Mouse (Mus musculus) cerebellum, adult 18-20 months (tissue): ENCODE measurements around the gene Olfr190.
"Not testable (repeated sequence)": the region's sequence is repeated elsewhere in the genome, so short reads cannot be mapped to it uniquely, and the experiment has no call there.

Source experiments
- DNase-seq, 2 experiments: peaks; one replicate each; pipeline ENCODE4 v3.0.0; 2021

Olfr190 gene

DNA sequence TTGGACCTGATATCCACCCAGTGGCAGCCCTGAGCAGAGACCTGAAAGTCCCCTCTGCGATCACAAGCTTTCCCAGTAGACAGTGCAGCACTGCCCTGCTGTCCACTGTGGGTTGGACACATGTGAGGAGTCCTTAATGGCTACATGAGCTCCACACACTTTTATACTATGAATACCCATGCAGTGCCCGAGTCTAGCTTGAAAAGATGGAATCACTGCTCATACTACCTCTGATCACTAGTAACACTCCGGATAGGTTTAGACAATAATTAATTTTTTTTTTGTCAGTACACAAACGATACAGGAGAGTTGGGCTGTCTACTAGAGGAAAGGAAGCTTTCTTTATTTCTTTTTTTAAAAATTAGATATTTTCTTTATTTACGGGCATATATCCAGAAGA lies at the start of gene Olfr190:
Gene Olfr190 (minus strand): TSS at position 101 of the 400 bp plus-strand sequence.
- no peak for DNase-seq

DNA sequence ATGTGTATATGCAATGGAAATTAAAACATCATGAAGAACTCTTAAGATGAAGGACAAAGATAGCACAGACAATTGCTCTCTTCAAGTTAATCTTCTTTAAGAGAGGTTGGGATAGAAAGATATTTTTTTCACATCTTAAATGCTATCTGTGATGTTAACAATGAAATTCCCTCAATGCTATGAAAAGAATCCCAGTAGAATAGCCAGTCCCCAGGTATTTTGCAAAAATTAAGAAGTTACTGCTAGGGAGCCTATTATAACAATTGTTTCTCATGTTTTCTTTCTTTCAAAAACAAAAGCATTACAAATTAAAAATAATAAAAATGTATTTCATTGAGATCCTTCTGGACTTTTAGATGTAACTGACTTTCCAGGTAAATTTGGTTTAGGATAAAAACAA lies 43.2 kb upstream of the Olfr190 start, which contains the start of gene Olfr194:
Gene Olfr194 (minus strand): TSS at position 101 of the 400 bp plus-strand sequence.
- no peak for DNase-seq

DNA sequence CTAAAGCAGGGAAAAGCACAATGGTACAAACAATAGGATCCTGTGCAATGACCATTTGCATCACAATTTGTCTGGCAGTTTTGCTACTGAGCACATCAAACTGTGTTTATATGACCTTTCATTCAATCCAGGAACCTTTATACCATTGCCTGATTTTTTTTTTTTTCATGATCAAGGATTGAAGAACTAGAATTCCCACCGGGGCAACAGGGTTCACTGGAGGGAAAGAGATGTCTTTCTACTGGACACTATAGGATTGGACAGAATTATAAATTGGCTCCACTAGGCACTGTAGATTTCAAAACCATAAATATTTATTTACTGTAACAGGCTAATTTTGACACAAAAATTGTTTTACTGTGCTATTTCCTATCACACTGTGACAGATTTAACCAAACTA lies 34.0 kb upstream of the Olfr190 start, which contains the start of gene Olfr193:
Gene Olfr193 (minus strand): TSS at position 101 of the 400 bp plus-strand sequence.
- no peak for DNase-seq

DNA sequence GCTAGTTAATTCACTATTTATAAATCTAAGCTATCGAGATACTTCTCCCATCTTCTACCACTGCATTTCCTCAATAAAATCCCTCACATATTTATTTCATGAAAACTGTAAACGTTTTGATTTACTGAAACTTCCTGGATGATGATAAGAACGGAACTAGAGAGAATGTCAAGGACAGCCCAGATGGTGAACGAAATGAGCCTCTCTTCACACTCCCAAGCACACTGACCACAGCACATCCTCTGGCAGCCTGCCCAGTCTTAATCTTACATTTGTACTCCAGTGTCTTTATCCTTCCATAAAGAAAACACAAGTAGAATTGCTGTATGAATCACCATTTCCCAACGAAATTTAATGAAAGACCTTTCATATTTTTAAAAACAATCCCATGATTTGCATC lies 30.7 kb upstream of the Olfr190 start:
- not testable (repeated sequence) for DNase-seq

DNA sequence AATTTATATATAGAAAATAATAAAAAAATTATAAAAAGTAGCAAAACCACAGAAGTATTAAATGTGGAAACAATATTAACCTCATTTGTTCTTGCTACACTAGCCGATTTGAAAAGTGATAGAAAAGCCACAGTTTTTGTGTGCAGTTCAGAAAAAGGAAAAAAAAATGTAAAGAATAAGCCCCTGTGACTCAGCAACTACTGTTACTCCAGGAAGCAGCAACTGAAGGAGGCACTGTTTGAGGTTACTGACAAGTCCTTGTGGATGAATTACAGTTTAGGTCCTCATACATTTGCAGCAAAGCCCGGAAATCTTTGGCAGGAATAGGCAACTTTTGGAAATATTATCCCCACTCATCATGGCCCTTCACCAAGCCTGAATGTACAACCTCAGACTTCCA lies 27.5 kb upstream of the Olfr190 start:
- no peak for DNase-seq

DNA sequence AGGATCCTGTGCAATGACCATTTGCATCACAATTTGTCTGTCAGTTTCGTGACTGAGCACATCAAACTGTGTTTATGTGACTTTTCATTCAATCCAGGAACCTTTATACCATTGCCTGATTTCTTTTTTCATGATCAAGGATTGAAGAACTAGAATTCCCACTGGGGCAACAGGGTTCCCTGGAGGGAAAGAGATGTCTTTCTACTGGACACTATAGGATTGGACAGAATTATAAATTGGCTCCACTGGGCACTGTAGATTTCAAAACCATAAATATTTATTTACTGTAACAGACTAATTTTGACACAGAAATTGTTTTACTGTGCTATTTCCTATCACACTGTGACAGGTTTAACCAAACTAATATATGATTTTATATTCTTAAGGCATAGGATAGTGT lies 11.9 kb upstream of the Olfr190 start, which contains the start of gene Olfr191:
Gene Olfr191 (minus strand): TSS at position 101 of the 400 bp plus-strand sequence.
- not testable (repeated sequence) for DNase-seq

DNA sequence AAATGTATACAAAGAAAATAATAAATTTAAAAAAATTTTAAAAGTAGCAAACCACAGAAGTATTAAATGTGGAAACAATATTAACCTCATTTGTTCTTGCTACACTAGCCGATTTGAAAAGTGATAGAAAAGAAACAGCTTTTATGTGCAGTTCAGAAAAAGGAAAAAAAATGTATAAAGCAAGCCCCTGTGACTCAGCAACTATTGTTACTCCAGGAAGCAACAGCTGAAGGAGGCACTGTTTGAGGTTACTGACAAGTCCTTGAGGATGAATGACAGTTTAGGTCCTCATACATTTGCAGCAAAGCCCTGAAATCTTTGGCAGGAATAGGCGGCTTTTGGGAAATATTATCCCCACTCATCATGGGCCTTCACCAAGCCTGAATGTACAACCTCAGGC lies 3.3 kb upstream of the Olfr190 start:
- not testable (repeated sequence) for DNase-seq

DNA sequence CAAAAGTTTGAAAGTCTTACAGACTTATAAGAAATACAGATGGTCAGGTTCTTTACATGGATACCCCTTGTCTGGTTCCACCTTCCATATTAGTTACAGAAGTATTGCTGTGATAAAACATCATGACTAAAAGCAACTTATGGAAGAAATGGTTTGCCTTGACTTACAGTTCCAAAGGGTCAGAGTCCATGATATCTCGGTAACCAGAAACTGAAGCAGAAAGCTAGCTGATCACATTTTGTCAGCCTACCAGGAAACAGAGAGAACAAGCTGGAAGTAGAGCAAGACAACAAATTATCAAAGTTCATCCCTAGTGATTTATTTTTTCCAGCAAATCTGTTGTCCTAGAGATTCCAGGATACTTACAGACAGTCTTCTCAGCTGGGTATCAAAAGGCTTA lies 4.3 kb downstream of the Olfr190 start:
- no peak for DNase-seq

DNA sequence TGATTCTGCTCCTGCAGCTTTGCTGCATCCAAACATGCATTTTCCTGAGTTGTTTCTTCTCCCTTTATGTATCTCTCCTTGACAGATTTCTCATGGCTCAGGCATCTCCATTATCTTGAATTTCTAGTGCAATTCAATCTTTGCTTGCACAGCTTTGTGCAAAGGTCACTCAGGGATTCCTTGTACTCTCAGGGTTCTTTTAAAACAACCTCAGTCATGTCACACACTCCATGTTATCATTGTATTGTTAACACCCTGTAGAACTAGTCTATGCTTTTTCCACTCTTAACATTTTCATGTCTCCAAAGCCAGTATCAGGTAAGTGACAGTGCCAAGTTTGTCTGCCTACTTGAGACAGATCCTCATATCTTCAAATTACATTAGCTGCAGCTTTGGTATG lies 6.0 kb downstream of the Olfr190 start:
- DNase-seq, result no peak

DNA sequence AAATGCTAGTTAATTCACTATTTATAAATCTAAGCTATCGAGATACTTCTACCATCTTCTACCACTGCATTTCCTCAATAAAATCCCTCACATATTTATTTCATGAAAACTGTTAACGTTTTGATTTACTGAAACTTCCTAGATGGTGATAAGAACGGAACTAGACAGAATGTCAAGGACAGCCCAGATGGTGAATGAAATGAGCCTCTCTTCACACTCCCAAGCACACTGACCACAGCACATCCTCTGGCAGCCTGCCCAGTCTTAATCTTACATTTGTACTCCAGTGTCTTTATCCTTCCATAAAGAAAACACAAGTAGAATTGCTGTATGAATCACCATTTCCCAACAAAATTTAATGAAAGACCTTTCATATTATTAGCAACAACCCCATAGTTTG lies 15.4 kb downstream of the Olfr190 start:
- DNase-seq, result not testable (repeated sequence)

DNA sequence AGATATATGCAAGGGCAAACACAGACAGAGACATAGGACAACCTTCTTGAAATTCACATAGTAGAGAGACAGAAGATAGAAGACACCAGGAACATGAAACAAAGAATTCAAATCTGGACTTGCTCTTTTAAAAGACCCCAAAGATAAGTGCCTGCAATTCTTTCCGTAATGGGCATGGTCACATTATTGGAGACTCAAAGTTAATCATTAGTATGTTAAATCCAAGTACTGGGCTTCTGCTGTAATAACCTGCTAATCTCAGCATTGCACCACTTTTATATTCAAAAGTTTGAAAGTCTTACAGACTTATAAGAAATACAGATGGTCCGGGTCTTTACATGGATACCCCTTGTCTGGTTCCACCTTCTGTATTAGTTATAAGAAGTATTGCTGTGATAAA lies 28.5 kb downstream of the Olfr190 start:
- DNase-seq, result not testable (repeated sequence)

DNA sequence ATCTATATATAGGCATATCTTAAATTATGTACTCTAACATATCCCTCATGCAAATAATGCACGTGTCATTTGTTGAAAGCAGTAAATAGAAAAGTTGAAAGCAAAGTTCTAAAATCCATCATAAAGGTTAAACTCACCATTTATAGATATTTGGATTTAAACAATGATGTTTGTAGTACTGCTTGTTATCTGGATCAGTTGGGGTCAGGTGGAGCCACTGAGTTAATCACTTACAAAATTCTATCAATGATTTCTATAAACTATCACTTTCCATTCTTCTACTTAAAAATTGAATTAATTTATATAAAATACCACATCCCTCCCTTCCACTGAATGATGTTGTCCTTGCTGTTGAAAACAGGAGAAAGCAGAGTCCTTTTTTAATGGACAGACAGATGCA lies 28.9 kb downstream of the Olfr190 start:
- no peak for DNase-seq

DNA sequence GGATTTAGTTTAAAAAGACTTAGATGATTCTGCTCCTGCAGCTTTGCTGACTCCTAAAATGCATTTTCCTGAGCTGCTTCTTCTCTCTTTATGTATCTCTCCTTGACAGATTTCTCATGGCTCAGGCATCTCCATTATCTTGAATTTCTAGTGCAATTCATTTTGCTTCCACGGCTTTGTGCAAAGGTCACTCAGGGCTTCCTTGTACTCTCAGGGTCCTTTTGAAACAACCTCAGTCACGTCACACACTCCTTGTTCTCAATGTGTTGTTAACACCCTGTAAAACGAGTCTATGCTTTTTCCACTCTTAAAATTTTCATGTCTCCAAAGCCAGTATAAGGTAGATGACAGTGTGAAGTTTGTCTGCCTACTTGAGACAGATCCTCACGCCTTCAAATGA lies 30.2 kb downstream of the Olfr190 start:
- DNase-seq, result no peak

DNA sequence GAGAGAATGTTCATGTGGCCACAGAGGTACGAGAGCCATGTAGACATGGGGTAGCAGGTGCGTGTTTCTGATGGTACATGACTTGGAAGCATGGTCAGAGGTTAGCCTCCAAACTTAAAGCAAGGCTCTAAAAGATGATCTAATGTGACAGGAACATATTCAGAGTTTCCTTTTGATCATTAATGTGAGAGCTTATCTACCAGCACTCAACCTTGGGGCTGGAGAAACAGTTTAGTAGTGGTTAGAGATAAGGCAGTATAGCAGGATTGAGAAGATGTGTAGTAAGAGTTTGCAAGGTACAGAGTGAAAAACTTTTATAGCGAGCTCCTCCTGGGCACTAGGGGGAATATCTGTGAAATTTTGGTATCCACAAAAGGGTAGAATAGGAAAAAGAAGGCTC lies 32.0 kb downstream of the Olfr190 start:
- no peak for DNase-seq

DNA sequence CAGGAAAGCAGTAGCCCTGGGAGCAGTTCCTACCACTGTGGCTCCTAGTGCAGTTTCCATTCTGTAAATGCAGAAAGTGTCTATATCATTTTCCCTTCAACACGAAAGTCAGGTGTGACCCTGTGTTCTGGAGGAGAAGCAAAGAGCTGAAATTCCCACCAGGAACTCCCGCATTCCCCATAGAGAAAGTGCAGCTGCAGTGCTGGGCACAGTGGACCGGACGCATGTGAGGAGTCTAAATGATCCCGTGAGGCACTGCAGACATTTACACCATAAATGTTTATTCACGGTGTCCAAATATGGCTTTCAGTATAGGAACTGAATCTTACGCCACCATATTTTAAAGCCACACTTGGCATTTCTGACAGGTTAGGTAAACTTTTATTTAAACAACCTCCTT lies 38.1 kb downstream of the Olfr190 start, which contains the start of gene Olfr187:
Gene Olfr187 (minus strand): TSS at position 58 of the 400 bp plus-strand sequence.
- no peak for DNase-seq

DNA sequence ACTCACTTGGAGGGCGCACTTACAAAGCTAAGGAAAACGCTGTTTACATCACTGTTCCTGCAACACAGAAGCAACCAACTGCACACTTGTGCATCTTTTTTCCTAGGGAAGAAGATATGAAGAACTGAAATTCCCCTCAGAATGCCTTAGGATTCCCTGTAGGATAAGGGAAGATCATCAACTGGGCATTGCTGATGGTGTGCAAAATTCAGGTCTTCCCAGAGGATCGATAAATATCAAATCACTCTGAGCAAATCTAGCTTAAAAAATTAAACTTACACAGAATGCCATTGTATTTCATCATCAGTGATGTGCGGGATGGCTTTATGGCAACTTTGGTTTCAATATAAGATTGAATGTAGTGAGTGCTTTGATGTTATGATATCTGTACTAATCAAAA lies 47.6 kb downstream of the Olfr190 start, which contains the start of gene Olfr186:
Gene Olfr186 (minus strand): TSS at position 101 of the 400 bp plus-strand sequence.
- DNase-seq, result no peak
